17 mouse cellular contexts compared by ENCODE assay signal in the genomic region with DNA sequence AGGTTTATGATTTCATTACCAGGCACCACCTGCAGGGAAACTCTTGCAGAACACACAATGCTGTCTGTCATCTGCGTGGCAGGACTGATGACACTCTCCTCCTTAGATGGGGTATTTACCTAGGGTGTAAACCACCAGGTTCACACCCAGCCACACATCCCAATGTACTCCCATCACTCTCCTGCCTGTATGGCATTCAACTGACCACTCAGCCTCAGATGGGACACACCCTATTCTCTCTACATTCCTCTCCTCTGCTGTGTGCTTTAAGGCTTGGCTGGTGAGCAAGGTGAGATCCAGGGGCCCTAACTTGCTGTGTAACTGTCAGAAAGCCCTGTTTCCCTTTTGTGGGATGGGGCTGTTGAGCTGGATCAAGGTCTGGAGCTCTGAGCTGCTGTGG.
"Had no signal": no experiment of that assay in that cellular context is flagged by ENCODE, and none has a peak within 500 bp of the region (broad histone marks: within the 10 kb centered on the region; RNA-seq: fewer than 3 reads in every experiment).

No protein-coding gene starts in this region.

- H3K36me3 ChIP-seq: liver, embryonic 13.5 days had no signal

- H3K9me3 ChIP-seq: kidney, embryonic 15.5 days; liver, embryonic 13.5 days; lung, embryonic 15.5 days had no signal

- H3K4me3 ChIP-seq: kidney, embryonic 15.5 days; left cerebral cortex, adult 2 months; liver, embryonic 13.5 days; lung, embryonic 15.5 days had no signal

- H3K4me2 ChIP-seq: kidney, embryonic 15.5 days; liver, embryonic 13.5 days; lung, embryonic 15.5 days; midbrain, embryonic 11.5 days had no signal

- H3K4me1 ChIP-seq: kidney, embryonic 15.5 days; liver, embryonic 13.5 days; lung, embryonic 15.5 days had no signal

- H3K27me3 ChIP-seq: liver, embryonic 13.5 days; lung, embryonic 15.5 days had no signal

- H3K9ac ChIP-seq: kidney, embryonic 15.5 days; liver, embryonic 13.5 days; lung, embryonic 15.5 days had no signal

- H3K27ac ChIP-seq: kidney, embryonic 15.5 days; left cerebral cortex, adult 2 months; liver, embryonic 13.5 days; lung, embryonic 15.5 days had no signal

- DNase-seq: kidney, adult 11 months; kidney, adult 8-10 months; kidney, postnatal 10 days; kidney, postnatal 36 days; layer of hippocampus, postnatal 36 days; liver, embryonic 13.5 days; lung, postnatal 36 days; midbrain, embryonic 14.5 days; right cerebral cortex, adult 18-20 months; right cerebral cortex, postnatal 14 days; right cerebral cortex, postnatal 4 days; thymus, adult 18-20 months; thymus, postnatal 36 days had no signal
